Mouse (Mus musculus): ENCODE measurements around the gene Gsk3b. TPM values are rescaled to one million over a fixed set of nuclear protein-coding genes. Genes with fewer than 3 reads are reported as not detected.
"Not testable (repeated sequence)": the region's sequence is repeated elsewhere in the genome, so short reads cannot be mapped to it uniquely, and the experiment has no call there.

Gene Gsk3b
- total RNA-seq, 1 experiment from 2014 or later, result 55.7 TPM

DNA sequence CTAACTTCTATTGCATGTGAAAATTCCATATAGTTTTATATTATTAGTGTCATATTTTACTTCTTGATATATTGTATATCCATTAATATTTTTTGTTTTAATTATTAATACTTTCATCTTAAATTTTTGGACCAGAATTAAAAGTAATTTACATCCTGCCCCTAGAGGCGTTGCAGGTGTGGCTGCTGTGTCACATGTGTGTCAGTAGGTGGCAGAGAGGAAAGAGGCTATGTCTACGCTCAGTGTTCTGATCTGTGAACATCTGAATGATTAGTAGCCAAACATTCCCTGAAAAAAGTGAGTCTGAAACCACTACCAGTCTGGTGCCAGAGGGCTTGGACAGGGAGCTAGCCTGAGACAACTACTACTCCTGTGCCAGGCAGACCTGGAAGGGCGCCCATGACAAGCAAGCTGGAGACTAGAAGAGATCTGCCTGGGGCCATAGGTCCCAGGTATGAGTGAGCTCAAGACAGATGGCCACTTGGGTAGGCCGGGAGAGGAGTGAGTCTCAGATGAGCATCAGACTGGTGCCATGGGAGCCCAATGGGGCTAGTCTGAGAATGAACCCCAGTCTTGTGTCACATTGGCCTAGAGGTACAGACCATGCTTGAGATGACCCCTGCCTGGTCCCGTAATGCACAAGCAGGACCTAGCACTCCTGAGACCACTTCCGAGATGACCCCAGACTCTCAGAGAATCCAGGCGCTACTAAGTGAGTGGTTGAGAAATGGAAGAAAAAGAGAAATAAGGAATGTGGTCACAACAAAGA, 69.2 kb downstream of the Gsk3b start:
- 0 out of 4 replicates have a peak, but pooled peaks of 1 of the 2 experiments have one; percentile 5 for ATAC-seq (replicated peaks in 1 of 2; ENCODE audit: insufficient read depth in 1 of 2, low FRiP score in 2 of 2, low TSS enrichment in 1 of 2, low read depth in 1 of 2, poor library complexity in 2 of 2, severe bottlenecking in 2 of 2)

DNA sequence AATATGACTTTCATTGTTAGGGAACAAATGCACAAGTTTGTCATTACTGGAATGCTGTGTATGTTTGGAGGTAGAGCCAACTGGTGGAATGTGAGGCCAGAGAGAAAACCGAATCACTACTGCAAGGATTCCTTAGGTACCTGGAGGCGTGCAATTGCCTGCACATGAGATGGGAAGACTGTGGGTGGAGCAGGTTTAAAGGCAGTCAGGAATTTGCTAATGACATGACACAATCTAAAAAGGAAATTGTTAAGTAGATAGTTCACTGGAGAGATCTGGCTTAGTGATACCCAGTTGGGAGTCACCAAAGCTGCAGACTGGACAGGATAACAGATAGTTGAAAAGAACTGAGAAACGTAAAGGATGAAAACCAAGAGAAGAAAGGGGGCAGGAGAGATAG, 73.2 kb downstream of the Gsk3b start:
- ATAC-seq (replicated peaks in 1 of 2; ENCODE audit: insufficient read depth in 1 of 2, low FRiP score in 2 of 2, low TSS enrichment in 1 of 2, low read depth in 1 of 2, poor library complexity in 2 of 2, severe bottlenecking in 2 of 2), result no peak

DNA sequence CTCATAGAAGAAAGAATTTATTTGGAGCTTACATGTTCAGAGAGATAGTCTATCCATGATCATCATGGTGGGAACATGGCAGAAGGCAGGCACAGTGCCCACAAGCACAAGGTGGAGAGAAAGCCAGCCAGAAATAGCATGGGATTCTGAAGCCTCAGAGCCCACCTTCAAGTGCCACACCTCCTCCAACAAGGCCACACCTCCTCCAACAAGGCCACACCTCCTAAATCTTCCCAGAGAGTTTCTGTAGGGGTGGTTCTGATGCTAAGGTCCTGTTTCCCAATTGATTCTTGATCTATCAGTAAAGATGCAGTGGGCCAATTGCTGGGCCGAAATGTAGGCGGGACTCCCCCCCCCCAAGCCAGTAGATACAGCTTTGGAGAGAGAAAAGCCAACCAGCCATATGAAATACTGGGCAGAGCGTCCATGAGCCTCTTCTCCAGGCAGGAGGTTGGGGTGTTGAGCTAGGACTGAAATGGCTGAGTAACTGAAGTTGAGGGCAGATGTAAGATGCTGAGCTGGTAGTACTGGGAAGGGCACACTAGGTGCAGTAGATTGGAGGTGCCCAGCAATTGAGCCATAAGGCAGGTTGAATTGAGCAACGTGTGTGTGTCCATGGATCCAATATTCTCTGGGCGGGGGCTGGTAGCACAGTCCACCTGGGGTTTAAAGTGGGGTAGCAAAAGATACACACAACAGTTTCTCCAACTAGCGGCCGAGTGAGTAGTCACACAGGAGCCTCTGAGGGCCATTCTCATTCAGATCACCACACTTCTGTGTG, 76.2 kb downstream of the Gsk3b start:
- no peak for ATAC-seq (replicated peaks in 1 of 2; ENCODE audit: insufficient read depth in 1 of 2, low FRiP score in 2 of 2, low TSS enrichment in 1 of 2, low read depth in 1 of 2, poor library complexity in 2 of 2, severe bottlenecking in 2 of 2)

DNA sequence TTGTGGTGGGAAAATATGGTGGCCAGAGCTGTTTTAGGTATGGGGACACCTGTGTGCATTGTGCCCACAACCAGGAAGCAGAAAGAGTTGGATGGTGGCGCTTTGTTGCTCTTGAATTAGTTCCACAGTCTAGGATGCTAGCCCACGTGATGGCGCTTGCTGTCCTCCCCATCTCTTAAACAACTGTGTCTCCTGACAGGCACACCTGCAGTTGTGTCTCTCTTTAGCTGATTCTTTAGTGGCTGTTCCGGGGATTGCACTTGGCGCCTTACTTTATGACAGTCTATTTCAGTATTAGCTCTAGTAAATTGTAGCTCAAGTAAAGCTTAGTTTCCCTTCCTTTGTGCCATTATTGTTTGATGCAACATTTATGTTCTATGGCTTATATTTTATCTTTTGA, 80.2 kb downstream of the Gsk3b start:
- ATAC-seq (replicated peaks in 1 of 2; ENCODE audit: insufficient read depth in 1 of 2, low FRiP score in 2 of 2, low TSS enrichment in 1 of 2, low read depth in 1 of 2, poor library complexity in 2 of 2, severe bottlenecking in 2 of 2), result no peak

DNA sequence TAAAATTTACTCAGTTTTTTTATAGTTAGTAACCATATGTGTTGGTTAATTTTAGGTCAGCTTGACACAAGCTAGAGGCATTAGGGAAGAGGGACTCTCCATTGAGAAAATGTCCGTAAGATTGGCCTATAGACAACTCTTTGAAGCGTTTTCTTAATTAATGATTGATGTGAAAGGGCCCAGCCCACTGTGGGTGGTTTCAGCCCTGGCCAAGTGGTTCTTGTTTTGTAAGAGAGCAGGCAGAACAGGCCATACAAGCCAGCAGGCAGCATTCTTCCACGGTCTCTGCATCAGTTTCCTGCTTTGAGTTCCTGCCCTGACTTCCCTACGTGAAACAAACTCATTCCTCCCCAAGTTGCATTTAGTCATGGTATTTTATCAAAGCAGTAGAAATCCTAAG, 90.3 kb downstream of the Gsk3b start:
- no peak for ATAC-seq (replicated peaks in 1 of 2; ENCODE audit: insufficient read depth in 1 of 2, low FRiP score in 2 of 2, low TSS enrichment in 1 of 2, low read depth in 1 of 2, poor library complexity in 2 of 2, severe bottlenecking in 2 of 2)

DNA sequence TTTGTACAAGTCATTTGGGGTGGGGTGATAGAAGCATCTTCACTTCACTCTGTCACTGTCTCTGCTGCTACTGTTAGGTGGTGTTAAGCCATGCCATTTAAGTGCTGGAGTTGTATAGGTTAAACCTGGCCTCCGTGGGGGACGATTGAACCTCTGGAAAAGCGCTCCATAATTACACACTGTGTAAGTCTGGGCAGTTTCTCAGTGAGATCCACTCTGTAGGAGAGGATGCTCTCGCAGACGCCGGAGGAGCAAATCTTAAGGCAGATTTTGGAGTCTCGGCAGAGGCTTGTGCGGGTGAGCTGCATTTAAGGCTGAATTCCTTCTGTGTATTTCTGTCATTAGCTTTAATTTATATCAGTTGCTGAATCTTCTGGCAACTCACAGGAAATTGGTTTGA, 92.6 kb downstream of the Gsk3b start:
- ATAC-seq (replicated peaks in 1 of 2; ENCODE audit: insufficient read depth in 1 of 2, low FRiP score in 2 of 2, low TSS enrichment in 1 of 2, low read depth in 1 of 2, poor library complexity in 2 of 2, severe bottlenecking in 2 of 2), result no peak

DNA sequence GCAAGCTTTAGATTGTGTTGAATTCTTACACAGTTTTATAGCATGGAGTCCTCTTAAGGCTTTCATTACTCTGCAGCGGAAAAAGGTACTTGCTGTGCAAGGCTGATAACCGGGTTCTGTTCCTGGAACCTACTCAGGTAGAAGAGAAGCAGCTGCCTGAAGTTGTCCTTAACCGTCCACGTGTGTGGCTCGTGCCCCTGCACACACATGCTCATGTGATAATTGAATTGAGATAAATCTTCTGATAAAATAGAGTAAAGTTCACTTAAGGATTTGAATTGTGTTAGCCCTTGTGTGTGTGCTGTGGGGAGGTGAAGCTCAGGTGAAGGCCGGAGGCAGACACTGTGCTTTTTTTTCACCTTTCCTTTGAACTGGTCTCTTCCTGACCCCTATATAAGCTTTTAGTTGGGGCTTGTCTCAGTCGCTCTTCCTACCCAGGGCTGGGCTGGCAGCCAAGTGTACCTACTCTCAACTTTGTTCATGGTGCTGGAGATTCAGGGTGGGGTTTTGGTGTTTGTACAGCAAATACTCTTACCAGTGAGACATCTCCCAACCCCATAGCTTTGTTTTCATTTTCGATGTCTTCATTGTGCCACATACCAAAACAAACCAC, 96.0 kb downstream of the Gsk3b start:
- no peak for ATAC-seq (replicated peaks in 1 of 2; ENCODE audit: insufficient read depth in 1 of 2, low FRiP score in 2 of 2, low TSS enrichment in 1 of 2, low read depth in 1 of 2, poor library complexity in 2 of 2, severe bottlenecking in 2 of 2)

DNA sequence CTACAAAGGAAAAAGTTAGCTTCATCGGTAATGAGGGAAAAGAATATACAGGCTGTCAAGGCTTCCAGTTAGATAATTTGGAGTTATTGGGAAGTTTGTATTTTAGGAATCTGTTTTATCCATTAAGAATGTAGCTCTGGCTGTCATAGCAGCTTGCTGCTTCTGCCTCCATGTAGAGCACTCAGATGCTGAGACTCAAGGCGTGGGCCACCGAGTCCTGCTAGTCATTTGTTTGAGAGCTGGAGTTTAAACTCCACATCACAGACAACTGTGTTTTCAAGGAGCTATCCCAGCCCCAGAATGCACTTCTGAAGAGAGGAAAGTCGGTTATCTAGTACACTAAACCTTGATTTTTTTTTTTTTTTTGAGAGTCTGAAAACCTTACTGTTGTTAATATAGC, 101.2 kb downstream of the Gsk3b start:
- ATAC-seq (replicated peaks in 1 of 2; ENCODE audit: insufficient read depth in 1 of 2, low FRiP score in 2 of 2, low TSS enrichment in 1 of 2, low read depth in 1 of 2, poor library complexity in 2 of 2, severe bottlenecking in 2 of 2), result no peak

DNA sequence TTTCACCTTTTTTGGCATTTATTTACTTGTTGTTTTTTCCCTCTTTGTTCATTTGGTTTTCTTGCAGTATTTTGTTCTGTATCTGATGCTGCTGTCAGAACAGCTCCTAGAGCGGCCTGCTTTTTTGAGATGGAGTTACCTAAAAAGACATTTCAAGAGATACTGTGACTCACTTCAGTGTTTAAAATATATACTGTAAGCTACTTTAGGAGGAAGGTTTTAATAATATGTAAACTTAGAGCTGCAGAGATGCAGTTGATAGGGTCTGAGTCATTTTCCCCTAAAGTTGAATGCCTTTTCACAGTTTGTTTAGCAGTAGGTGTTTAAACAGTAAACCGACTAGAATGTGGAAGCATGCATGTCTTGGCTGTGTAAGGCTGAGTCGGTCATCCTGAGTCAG, 101.7 kb downstream of the Gsk3b start:
- ATAC-seq (replicated peaks in 1 of 2; ENCODE audit: insufficient read depth in 1 of 2, low FRiP score in 2 of 2, low TSS enrichment in 1 of 2, low read depth in 1 of 2, poor library complexity in 2 of 2, severe bottlenecking in 2 of 2), result no peak

DNA sequence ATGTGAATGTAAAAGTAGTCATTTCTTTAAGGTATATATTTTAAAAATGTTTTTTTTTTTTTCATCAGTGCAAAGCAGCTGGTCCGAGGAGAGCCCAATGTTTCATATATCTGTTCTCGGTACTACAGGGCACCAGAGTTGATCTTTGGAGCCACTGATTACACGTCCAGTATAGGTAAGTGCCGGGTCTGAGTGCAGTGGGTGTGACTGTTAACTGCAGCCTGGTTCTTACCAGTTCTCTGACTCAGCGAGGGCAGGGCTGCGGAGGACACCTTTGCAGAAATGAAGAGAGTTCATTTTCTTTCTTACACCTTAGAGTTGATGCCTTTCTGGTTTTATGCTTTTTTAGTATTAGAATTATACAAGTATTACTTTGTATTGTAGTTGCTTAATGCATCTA, 102.7 kb downstream of the Gsk3b start:
- ATAC-seq (replicated peaks in 1 of 2; ENCODE audit: insufficient read depth in 1 of 2, low FRiP score in 2 of 2, low TSS enrichment in 1 of 2, low read depth in 1 of 2, poor library complexity in 2 of 2, severe bottlenecking in 2 of 2), result no peak

DNA sequence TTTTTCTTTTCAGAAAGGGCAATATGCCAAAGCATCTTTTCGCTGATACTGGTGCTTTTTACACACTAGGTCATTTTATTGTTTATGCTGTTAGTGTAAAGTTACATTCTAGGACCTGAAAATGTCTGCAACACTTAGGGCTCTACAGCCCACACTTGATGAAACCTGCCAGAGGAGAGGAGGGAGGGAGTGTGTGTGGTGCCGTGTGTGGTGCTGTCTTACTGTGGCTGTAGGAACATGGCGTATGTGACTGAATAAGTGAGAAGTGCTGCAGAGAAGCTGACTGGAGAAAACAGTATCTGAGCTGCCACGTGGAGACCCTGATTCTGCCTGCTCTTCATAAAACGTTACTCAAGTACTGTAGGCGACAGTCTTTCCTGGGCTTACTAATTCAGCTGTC, 103.8 kb downstream of the Gsk3b start:
- ATAC-seq (replicated peaks in 1 of 2; ENCODE audit: insufficient read depth in 1 of 2, low FRiP score in 2 of 2, low TSS enrichment in 1 of 2, low read depth in 1 of 2, poor library complexity in 2 of 2, severe bottlenecking in 2 of 2), result no peak

DNA sequence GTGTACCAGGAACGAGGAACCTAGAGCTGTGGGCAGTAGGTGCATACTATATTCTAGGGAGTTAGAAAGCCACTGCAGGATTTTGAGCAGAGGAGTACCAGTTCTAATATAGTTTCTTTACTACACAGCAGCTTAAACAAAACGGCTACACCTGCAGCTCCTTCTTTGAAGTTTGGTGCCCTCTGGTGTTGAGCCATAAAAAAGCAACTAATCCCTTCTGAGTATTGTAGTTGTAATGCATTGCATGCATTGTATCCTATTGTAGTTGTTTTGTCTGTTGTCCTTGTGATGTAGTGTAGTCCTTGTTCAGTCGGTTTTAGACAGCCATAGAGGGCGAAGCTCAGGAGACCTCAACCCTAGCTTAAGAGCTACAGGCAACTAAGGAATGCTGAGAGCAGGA, 108.5 kb downstream of the Gsk3b start:
- peak; percentile 59 to 76; a peak in 3 of 4 replicates for ATAC-seq (replicated peaks in 1 of 2; ENCODE audit: insufficient read depth in 1 of 2, low FRiP score in 2 of 2, low TSS enrichment in 1 of 2, low read depth in 1 of 2, poor library complexity in 2 of 2, severe bottlenecking in 2 of 2)

DNA sequence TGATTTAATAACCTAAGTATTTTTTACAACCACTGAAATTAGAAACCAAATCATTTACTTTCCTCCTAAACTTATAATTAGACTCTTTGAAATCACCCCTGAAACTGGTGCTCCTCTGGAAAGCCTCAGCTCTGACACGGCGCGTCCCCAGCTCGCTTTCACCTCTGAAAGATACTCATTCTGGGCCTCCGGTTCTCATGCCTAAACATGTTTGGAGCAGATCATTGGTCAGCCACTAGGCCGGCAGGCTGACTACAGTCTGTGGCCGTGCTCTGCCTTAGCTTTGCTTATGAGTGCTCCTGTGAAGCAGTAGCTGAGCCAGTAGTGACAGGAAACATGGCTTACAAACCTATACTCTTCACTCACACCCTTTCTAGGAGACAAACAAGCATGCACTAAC, 116.5 kb downstream of the Gsk3b start:
- ATAC-seq (replicated peaks in 1 of 2; ENCODE audit: insufficient read depth in 1 of 2, low FRiP score in 2 of 2, low TSS enrichment in 1 of 2, low read depth in 1 of 2, poor library complexity in 2 of 2, severe bottlenecking in 2 of 2), result no peak

DNA sequence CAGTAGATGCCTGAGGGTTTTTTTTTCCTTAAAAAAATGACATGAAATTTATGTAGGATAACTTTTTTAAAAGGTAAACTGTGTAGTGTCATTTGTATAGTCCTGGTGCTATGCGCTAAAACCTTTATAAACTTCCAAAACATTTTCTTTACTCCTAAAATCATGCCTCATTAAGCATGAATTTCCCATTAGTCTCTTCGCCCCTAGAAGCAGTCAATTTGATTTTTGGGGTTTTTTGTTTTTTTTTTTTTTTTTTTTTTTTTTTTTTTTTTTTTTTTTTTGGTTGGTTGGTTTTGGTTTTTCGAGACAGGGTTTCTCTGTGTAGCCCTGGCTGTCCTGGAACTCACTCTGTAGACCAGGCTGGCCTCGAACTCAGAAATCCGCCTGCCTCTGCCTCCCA, 133.7 kb downstream of the Gsk3b start:
- ATAC-seq (replicated peaks in 1 of 2; ENCODE audit: insufficient read depth in 1 of 2, low FRiP score in 2 of 2, low TSS enrichment in 1 of 2, low read depth in 1 of 2, poor library complexity in 2 of 2, severe bottlenecking in 2 of 2), result not testable (repeated sequence)

DNA sequence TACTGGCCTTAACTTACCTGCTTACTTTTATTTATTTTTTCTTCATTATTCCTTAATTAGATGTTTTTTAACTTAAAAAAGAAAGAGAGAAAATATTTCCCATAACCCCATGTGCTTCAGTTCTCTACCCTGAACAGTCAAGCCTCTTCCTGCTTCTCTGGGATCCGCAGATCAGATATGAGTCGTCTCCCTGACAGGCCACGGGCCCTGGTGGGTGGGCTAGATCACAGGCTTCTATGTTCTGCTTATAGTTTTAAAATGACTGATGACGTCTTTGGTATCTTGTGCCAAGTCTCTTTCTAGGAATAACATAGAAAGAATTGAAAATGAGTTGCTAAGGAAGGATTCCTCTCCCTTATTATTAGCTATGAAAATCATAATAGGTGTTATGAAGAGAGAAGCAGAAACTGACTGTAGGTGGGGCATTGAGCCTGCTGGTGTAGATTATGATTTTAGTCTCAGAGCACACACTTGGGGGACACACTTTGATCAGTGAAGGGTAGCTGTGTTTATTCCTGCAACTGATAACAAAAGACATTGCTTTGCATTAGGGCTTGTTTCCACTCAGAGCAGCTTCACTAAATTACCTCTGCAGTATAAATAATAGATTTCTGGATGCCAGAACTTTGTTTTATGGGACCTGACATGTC, 148.3 kb downstream of the Gsk3b start:
- ATAC-seq (replicated peaks in 1 of 2; ENCODE audit: insufficient read depth in 1 of 2, low FRiP score in 2 of 2, low TSS enrichment in 1 of 2, low read depth in 1 of 2, poor library complexity in 2 of 2, severe bottlenecking in 2 of 2), result no peak

DNA sequence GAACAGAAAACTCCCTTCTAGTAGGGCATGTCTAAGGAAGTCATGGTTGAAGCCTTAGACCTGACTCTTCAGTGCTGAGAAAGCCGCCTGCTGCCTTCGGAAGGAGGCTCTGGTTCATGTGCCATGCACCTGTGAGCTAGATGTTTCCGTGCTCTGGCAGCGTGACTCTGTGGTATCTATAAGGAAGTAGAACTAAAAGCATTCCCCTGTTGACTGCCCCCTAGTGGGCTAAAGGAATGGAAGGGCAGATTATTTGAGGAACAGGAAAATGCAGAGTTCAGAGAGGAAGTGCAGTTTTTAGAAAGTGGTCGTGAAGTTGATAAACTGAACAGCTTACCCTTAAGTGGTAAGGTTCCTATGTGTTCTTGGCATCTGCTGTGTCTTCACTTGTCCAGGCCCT, 150.9 kb downstream of the Gsk3b start:
- peak; percentile 93 to 96 for ATAC-seq (replicated peaks in 1 of 2; ENCODE audit: insufficient read depth in 1 of 2, low FRiP score in 2 of 2, low TSS enrichment in 1 of 2, low read depth in 1 of 2, poor library complexity in 2 of 2, severe bottlenecking in 2 of 2)

DNA sequence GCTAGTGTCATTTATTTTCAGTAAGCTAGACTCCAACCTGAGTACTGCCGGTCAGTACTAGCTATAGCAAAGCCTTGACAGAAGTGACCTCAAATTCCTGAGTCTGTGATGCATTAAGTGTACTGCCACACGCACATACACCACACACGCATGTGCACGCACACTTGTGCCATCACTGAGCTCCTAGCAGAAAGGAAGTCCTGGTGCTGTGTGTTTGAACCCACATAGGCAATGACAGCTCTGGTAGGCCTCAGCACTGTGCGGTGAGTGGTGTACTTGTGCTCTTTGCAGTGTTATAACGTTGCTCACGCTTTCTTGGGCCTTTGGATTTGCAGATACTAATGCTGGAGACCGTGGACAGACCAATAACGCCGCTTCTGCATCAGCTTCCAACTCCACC, 151.4 kb downstream of the Gsk3b start:
- ATAC-seq (replicated peaks in 1 of 2; ENCODE audit: insufficient read depth in 1 of 2, low FRiP score in 2 of 2, low TSS enrichment in 1 of 2, low read depth in 1 of 2, poor library complexity in 2 of 2, severe bottlenecking in 2 of 2), result no peak

DNA sequence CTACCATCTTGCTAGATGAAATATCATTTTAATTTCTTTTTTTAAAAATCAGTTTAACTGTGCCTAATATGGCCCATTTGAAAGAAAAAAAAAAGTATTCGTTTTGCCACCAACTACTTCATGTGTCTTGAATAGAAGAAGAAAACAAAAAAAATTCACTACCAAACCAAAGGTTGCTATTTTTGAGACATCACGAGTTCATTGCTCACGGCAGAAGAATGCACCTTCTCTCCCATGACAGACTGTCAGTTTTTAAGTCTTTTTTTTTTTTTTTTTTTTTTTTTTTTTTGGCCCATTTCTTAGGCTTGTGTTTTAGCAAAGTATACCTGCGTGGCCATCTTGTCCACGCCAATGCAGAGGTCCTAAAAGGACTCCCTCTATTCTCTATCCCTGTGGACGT, 155.3 kb downstream of the Gsk3b start:
- no peak for ATAC-seq (replicated peaks in 1 of 2; ENCODE audit: insufficient read depth in 1 of 2, low FRiP score in 2 of 2, low TSS enrichment in 1 of 2, low read depth in 1 of 2, poor library complexity in 2 of 2, severe bottlenecking in 2 of 2)

Data from hematopoietic stem cell, adult 5-6 weeks (primary cell).